Mouse (Mus musculus) layer of hippocampus, adult 18-20 months (tissue): ENCODE measurements at regions not wholly inside any gene's neighbourhood (a gene's known extent, or its start where the extent isn't known, plus 50 kb on each side); places are given as distances from the start of the nearest gene placed in this dataset.

ENCODE experiments used
- DNase-seq, 2 experiments: peaks; one replicate each; pipeline ENCODE4 v3.0.0; 2022; ENCODE audit warnings: low spot score in 2 of 2

DNA sequence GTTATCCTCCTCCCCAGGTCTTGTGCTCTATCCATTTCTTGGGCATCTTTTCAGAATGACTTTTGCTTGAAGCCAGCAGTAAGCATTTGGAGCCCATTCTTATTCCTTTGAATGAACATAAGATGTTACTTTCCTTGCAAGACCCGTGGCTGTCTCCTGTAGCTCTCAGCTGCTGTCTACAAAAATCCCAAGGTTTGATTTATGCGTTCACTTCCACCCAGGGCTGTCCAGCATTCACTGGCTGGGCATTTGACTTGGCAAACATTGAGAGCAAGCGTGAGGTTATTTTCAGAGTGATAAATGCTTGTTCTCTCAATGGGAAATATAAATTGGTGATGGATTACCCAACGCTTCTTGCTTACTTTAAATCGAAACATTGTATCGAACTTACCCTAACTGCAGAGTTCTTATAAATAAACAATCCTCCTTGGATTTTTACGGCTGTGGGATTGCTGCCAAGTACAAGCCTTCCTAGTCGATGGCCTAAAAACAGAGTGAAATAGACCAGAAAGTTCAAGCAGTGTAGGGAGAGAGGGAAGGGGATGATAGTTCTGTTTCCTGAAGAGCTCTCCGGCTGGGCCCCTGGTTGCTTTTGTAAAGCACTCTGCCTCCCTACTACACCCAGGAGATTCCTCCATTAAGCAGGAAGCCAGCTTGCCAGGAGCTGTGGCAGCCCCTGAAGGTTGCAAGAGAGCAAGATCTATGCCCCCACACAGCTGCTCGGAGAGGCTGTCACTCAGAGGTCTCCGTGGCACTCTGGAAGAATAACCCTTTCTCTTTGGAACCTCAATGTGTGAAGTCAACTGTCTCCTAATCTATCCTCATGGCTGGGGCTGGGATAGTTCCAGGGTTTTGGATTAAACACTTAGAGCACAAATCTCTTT is 210.1 kb downstream of the Mex3b start:
- DNase-seq: no peak

DNA sequence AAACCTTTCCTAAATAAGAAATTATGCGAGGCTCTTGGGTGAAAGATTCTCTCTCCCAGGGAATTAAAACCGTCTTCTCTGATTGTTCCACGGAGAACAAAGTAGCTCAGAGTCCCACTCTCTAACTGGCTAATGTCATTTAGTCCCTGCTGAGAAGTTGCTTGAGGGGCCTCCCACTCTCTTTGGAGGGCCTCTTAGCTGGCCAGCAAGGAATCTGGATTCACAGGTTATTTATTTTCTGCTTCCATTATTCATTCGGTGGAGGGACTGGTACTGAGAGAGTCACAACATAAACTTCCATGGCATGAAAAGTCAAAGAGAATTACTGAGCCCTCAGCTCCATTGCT is 210.8 kb downstream of the Mex3b start:
- no peak for DNase-seq

DNA sequence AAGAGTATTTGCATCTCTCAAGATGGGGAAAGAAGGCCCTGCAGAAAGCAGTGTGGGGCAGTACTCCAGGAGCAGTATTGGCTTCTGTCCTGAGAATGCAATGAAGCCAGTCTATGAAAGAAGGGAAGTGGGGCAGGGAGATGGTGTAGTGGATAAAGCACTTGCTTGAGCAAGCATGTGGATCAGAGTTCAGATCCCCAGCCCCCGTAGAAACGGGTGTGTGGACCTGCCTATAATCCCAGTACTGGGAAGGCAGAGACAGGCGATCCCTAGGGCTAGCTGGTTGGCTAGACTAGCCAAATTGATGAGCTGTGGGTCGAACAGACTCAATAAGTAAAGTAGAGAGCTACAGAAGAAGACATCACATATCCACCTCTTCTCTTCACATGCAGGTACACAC is 211.6 kb downstream of the Mex3b start:
- no peak for DNase-seq

DNA sequence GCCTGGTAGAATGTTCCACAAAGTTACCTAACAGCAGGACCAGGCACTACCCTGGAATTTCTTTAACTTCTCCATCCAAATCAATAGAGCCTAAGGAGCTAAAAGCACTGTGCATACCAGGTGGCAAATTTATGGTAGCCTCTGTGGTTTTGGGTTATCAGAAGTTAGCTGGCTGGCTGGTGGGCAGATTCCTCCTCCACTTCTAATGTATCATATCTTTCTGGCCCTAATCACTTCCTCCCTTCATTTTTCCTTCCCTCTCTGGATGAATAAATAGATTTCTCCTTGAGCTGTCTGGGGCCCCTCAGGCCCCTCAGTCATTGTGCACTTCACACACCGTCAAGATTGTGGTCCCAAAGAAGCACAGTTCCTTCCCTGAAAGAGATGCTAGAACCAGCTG is 212.7 kb downstream of the Mex3b start:
- no peak for DNase-seq

DNA sequence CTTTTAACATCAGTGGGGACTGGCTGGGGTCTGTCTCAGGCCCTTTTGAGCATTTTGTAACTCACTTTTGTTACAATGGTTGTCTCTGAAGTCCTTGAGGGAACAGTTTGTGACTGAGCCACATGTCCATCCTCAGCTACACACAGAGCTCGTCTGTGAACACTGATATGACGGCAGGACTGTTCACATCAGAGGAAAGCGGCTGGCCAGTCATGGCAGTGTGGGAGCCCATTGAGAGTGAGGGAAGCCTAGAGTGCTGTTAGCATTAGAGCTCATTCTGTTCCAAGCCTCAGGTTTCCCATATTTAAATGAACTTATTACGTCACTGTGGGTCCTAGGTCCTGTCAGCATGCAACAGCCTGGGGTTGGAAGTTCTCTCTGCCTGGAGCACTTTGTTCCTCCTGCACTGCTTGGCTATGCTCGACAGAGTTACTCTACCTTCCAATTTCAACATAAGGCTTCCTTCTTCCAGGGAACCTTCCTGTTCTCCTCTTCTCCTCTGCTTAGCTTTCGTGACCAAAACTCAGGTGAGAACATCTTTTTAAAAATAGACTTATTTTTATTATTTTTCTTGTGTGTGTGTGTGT is 217.5 kb downstream of the Mex3b start:
- DNase-seq: no peak

DNA sequence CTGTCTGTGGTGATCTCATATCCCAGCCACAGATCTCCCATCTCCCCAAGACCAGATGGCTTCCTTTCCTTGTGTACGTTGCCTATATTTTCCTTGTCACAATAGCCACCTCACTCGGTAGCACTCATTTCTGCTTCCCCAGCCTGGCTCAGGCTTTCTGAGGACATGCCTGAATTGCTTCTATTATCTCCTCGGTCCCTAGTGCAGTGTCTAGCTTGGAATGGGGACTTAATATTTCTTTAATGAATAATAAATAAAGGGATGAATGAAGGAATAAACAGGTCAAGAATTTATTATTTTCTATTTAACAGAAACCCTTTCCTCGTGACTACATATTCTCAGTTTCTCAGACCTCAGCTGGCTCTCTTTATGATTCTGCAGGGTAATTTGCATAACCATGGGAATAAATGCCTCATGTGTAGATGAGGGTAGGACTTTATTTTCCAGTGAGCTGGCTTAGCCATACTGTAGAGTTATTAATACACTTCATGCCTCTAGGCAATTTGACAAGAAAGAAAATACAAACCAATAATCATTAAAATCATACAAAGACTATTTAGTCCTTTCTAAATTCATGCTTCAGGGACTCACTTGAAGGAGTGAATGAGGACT is 218.5 kb downstream of the Mex3b start:
- no peak for DNase-seq

DNA sequence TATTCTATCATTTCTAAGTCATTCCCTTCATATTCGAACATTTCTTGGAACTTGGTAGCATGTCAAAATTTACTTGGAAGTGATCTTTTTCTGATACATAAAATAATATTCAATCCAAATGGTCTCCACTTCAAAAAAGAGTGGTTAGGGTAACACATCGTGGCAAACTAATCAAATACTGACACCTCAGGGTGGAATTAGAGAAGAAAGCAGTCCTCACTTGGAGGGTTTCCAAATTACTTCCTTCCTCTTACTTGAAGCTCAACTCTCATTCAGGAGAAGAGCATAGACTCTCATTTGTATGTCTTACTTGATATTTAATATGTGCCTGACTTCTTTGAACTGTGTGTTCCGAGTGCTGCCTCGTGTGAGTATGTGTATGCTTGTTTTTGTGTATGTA is 220.3 kb downstream of the Mex3b start:
- no peak for DNase-seq

DNA sequence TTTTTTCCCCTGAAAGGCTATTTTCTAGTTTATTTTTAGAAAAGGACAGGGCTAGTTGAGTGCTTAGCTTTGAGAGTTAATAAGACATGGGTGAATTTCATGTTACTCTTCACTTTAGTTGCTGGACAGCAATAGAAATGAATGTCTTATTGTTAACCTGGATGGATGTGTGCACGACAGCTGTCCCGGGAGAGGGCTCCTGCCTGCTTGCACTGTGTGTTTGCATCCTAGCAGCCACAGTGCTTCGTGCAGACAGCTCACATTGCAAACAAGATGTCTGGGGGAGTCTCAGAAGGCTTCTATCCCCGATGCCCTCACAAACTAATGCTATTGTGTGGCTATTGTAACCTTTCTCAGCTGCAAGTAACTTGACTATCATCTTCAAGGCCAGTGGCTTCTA is 221.0 kb downstream of the Mex3b start:
- DNase-seq: no peak

DNA sequence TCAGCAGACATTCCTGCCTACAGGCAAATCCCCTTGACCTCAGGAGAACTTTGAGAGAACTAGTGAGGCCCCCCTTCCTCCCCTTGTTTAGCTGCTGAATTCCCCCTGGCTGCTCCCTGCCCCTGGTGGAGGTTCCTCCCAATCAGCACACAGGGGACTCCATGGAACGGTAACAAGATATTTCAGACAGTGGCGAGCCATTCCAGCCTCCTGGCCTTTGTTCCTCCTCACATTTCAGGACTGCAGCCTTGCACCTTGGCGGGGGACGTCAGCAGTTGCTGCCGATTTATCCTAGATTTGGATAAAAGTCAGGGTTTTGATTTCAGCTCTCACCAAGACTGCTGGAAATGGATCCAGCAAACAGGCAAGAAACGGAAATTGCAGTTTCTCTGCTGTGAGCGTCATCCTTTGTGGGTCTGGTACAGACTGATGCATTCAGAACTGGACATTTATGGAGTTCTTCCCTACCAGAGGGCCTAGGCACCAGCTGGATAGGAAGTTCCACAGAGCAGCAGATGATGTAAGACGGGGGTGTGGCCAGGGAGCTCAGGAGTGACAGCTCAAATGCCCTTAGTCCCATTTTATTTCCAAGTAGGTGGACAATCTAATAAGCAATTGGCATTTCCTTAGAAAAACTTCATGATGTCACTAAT is 222.3 kb downstream of the Mex3b start:
- DNase-seq: no peak

DNA sequence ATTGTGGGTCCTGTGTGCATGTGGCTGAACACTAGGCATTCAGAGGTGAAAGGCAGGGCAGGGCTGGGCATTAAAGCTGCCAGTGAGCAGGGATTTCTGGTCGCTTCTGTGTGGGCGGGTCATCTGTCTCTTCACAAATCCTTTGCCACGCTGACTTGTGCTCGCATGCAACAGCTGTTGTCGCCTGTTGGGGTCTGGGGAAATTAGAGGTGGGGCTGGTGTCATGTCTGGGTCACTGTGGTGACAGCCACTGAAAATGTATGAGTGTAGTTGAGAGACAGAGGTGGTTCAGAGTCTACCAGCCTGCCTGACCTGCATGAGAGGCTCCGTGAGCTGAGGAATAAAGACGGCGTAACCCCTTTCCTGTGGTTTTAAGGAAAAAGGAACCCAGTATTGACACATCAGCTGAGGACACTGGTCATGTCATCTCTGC is 226.8 kb downstream of the Mex3b start:
- no peak for DNase-seq

DNA sequence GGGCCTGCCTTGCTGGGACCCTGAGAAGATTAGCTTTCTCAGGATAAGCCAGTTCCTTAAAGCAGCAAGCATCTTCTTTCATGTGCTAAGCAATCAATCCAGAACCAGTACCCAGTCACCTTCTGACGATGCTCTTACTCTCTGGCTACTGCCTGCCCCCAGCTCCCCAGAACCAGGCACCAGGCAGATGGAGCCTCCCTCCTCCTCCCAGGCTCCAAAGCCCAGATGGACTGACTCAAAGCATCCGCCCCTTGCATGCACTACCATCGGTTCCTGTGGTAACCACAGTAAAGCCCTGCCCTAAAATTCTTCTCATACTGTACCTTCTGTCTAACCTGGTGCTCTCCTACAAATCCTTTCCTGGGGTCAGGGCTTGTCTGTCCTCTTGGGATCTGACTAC is 227.8 kb downstream of the Mex3b start:
- DNase-seq: peak; percentile 56 to 73

DNA sequence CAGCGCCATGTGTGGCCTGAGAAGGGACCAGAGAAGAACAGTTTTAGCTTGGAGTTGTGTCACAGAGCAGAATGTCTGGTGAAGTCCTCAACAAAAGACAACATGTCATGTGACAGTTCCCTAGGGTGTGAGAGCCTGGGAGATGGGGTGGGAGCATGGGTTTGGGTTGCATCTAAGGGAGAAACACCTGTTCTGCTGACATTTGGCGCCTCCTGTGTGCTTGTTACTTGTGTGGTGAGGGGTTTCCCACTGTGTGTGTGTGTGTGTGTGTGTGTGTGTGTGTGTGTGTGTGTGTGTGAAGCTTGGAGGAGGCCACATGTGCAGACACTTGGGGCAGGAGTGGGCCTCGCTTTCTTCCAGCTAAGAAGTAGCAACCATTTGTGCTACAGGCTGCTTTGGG is 228.5 kb downstream of the Mex3b start:
- DNase-seq: no peak

DNA sequence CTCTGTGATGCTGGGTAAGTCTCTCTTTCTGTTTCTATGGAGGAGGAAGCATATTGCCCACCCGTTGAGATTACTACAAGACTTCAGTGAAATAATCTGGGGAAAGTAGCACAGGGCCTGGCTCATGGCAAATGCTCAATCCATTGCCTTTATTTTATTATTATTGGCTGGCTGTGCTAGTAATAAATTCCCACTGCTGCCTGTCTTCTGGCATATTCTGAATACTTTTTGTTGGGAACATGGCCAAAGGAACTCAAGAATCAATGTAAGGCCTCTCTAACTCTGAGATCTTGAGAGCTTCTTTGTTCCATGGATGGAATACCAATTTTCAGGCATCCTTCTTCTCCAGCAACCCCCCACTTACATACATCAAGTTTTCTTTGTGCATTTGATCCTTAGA is 237.3 kb downstream of the Mex3b start:
- no peak for DNase-seq

DNA sequence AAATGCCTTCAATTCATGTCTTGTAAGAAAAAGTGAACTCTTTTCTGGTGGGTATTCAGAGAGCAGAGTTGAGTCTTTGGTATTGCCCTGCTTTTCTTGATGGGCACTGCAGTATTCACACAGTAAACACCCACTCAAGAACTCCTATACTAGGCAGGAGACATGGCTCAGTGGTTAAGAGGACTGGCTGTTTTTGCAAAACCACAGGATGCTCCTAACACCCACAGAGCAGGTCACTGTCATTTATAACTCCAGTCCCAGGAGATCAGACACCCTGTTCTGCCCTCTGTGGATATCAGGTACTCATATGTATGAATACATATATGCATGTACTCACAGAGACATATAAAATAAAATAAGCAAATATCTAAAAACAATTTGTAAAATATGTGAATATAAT is 238.5 kb downstream of the Mex3b start:
- no peak for DNase-seq

DNA sequence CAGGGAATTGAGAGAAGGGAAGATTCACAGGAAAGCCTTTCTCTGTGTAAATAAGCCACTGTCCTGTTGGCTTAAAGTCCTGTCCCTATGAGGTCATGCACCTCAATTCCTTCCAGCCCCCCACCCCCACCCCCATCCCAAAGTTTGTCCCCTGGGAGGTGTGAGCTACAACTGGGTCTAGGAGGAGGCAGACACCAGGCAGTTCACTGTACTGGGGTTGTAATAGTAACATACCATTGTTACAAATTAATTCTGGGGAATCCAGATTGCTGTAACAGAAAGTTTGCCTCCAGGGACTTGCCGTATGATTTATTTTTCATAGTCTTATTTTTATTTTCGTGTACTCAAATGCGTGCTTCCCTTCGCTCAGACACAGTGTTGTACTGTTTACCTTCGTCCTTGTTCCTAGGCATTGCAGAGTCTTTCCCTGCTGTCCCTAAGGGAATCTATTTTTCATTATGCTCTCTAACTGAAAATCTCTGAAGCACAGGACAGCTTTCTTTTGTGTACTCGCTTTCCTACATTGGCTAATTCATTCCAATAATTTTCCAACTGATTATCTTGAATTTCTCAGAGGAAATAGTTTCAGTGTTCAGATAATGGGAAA is 244.2 kb downstream of the Mex3b start:
- no peak for DNase-seq

DNA sequence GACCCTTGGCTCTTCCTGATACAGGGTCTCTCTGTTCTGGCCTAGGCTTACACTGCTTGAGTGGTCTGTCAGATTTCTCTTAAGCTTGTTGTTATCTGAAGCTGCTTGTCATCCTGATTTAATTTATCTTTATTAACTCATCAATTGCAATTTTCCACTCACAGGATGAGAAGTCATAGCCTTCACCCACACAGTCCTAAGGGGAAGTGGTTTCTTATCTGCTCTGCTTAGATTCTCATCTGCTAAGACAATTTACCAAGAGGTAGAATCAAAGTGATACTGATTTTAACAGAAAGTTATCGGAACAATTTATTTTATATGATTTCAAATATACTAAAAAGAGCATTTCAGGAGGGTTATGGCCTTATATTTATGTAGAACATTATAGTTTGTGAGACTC is 249.4 kb downstream of the Mex3b start:
- DNase-seq: no peak

DNA sequence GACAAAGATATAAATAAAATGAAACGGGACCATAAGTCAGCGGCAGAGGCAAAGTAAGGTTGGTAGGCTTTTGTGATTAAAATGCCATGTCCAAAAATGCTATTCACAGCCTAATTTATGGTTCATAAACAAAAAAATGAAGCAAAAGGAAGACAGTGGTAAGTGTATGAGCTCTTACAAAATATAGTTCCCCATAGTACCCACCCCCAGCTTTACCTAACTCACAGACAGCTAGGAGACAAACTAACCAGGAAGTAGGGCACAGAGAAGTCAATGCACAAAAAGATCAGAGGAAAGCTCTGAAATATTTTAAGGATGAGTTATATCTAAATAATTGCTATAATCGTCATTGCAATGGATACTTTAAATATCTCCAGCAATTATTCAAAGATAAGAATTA is 249.9 kb downstream of the Mex3b start:
- no peak for DNase-seq

DNA sequence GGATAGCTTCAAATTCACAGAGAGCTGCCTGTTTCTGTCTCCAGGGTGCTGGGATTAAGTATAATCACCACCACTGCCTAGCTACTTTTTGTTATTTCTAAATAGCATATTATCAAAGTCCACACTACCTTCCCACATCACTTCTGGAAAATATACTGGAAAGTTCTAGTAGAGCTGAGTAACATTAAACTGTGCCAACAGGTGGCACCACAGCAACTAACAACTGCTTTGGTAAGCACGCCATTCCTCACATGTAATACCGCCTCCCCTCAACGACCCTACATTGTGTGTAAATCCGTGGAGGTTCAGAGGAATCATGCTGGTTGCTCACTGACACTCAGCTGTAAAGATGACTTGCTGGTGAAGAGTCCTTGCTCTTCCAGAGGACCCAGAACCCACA is 259.1 kb downstream of the Mex3b start:
- no peak for DNase-seq

DNA sequence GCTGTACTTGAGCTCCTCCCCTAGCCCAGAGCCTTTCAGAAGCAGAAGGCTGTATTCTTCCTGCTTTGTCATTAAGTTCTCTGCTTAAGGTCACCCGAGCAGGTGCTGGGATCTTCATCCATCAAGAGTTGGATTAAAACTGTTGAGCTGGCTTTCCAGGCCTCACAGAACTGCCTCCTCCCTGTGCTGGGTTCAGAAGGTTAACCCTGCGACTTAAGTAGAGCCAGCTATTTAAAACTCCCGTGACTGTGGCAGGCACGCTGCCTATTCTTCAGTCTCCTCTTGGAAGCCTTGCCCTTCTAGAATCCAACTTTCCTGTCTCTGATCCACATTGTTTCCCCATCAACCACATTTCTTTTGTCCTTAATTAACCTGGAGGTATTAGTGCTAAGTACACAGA is 273.1 kb downstream of the Mex3b start:
- DNase-seq: no peak

DNA sequence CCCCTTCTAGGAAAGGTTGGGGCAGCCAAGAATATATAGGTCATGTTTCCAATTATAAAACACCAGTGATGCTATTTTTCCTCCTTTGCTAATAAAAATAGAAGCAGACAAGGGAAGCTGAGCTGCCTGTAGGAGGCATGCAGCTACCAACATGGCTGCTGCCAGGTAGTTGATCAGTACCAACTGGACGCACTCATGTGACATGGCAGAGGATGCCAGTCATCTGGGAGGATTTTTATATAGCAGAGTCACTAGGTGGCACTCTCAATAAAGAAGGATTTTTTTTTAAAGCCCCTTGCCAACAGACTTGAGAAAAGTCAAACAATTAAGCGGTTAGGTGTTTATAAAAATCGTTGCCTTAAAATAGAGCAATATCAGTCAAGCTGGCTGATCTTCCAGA is 273.5 kb downstream of the Mex3b start:
- DNase-seq: no peak

DNA sequence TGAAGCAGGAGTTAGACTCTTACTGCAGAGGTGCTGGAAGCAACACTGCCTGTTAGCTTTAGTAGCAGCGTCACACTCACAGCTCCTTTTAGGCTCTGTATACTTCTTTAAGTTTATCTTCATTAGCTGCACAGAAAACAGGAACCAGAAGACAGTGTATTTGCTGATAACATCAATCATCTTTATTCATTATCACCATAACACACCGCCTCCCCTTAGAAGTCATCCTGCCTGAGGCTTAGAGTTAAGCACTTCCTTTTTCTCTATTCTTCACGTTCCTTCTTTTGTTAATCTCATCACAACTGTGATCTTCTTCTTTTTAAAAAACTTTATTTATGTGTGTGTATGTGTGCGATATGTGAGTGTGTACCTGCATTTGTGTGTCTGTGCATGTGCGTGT is 276.9 kb downstream of the Mex3b start:
- no peak for DNase-seq

DNA sequence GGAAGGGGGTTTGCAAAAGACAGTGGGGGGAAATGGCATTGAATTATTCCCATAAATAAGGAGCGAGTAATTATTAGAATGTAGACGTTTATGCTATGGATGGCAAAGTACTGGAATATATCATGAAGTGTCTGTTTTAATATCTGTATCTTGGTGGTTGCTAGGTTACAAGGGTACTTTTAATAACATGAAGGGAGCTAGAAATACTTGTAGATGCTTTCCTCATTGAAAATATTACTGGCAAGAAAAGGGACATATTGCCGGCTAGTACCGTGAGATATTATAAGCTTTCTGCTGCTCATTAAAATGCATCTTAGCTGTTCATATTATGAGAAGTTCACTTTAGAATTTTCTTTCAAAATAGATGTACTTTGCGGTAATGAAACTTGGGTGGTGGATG is 278.4 kb downstream of the Mex3b start:
- DNase-seq: peak in 1 of 2 experiments; percentile 9
